Mouse (Mus musculus) limb, embryonic 15.5 days (tissue): ENCODE measurements around the gene Cdcp2. TPM values are rescaled to one million over a fixed set of nuclear protein-coding genes. Genes with fewer than 3 reads are reported as not detected.
A peak's percentile ranks its signal among the peaks of the same experiment; 100 is the strongest.

ENCODE experiments used
- ATAC-seq: fragments of 200-750 bp; cut with Nextera tagmentation; 2 replicates; pipeline ENCODE4 v1.8.0; 2017; ENCODE audit warnings: low read depth, moderate TSS enrichment; ENCODE audit not compliant: insufficient number of reproducible peaks, low FRiP score, low TSS enrichment
- H3K27ac ChIP-seq: fragments of 300-500 bp; sonication (generic); 2 replicates; pipeline ENCODE4 v1.5.1; 2015; ENCODE audit warnings: moderate library complexity, mild to moderate bottlenecking, inconsistent platforms
- H3K27me3 ChIP-seq: fragments of 300-500 bp; sonication (generic); 2 replicates; pipeline ENCODE4 v1.6.1; 2015; ENCODE audit warnings: inconsistent platforms
- H3K36me3 ChIP-seq: fragments of 300-500 bp; sonication (generic); 2 replicates; pipeline ENCODE4 v1.6.1; 2015; ENCODE audit warnings: inconsistent platforms
- H3K4me1 ChIP-seq: fragments of 300-500 bp; sonication (generic); 2 replicates; pipeline ENCODE4 v1.6.1; 2015; ENCODE audit warnings: inconsistent platforms
- H3K4me2 ChIP-seq: fragments of 300-500 bp; sonication (generic); 2 replicates; pipeline ENCODE4 v1.6.1; 2015; ENCODE audit warnings: mild to moderate bottlenecking, inconsistent platforms
- H3K4me3 ChIP-seq: fragments of 300-500 bp; sonication (generic); 2 replicates; pipeline ENCODE4 v1.5.1; 2015; ENCODE audit warnings: mild to moderate bottlenecking, inconsistent platforms
- H3K9ac ChIP-seq: fragments of 300-500 bp; sonication (generic); 2 replicates; pipeline ENCODE4 v1.6.1; 2015; ENCODE audit warnings: inconsistent platforms
- H3K9me3 ChIP-seq: fragments of 300-500 bp; sonication (generic); 2 replicates; pipeline ENCODE4 v1.6.1; 2016; ENCODE audit warnings: inconsistent platforms
- WGBS: fragments of 180-500 bp; shearing (Covaris S2); methylation state at CpG from one replicate; pipeline ENCODE4 v1.1.7; 2015; 5-methylcytosine and 5-hydroxymethylcytosine counted together
- polyA plus RNA-seq: library from polyadenylated mRNA; unstranded; fragments of >200 nt; fragmentation: Nextera tagmentation; extraction: Ambion mirVana; gene quantifications from 2 replicates; pipeline ENCODE4 v1.2.1, GENCODE M21; 2015

Cdcp2 gene
- polyA plus RNA-seq, 1 experiment from 2014 or later, result not detected

DNA sequence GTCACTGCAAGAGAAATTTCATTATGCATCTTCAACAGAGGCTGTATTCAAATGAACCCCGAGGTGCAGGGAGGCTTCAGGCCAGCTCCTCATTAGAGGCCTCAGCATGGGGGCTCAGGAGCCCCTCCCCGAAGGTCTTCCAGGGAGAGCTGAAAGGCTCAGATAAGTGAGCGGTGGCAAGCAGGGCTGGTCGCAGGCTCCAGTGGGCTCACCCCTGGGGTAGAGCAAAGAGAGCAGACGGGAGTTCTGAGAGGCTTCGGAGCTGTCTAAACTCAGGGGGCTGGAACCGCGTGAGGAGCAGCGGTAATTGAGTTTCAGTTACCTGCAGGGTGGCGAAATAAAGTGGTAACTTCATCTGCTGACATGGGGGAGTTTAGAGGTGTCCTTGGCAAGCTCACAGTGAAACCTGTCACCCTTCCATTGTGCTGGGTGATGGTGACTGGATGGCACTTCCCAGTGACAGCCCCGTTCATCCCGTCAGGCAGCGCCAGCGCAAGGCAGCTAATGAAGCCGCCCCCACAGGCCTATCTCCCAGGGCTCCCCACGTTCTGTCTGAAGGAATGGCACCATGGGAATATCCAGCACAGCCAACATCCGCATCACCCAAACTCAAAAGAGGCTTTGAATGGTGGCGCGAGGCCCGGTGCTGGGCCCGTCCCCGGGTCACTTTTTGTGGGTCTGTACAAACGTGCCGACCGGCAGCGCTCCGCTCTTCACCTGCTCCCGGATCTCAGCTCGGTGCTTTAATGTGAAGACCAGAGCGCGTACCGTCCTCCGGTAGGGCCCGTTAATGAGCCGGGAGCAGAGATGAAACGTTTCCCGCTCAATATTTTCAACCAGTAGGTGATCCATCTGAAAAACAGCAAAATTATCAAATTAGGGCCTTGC lies 42.5 kb downstream of the Cdcp2 start:
- Histone ChIP-seq H3K36me3 (peaks cover 21% of the 10 kb centered on the region), H3K27me3 (no peaks in the 10 kb centered on the region), H3K27ac (no peak overlapping the region), H3K9ac (no peak overlapping the region), H3K9me3 (no peaks in the 10 kb centered on the region), H3K4me3 (no peak overlapping the region), H3K4me1 (peaks cover 14% of the 10 kb centered on the region), H3K4me2 (no peak overlapping the region)
- no peak for ATAC-seq
- 50% methylated on average over 37 of the region's 37 CpGs for whole genome bisulfite sequencing

- peaks cover 21% of the 10 kb centered on the region for H3K36me3 ChIP-seq
- no peaks in the 10 kb centered on the region for H3K27me3 ChIP-seq
- no peak for ATAC-seq
- H3K4me2 ChIP-seq, result no peak overlapping the region
- no peaks in the 10 kb centered on the region for H3K9me3 ChIP-seq
- H3K4me1 ChIP-seq, result peaks cover 14% of the 10 kb centered on the region
- 45% methylated on average over 13 of the region's 13 CpGs for WGBS
- H3K27ac ChIP-seq, result peak overlapping the region; percentile 27; the same call in 1 of the 2 replicates
- no peak overlapping the region for H3K9ac ChIP-seq
- no peak overlapping the region for H3K4me3 ChIP-seq
Measured at GRCm38 (mm10) chr4:107139836-107140631, 43.3 kb downstream of the Cdcp2 start.

DNA sequence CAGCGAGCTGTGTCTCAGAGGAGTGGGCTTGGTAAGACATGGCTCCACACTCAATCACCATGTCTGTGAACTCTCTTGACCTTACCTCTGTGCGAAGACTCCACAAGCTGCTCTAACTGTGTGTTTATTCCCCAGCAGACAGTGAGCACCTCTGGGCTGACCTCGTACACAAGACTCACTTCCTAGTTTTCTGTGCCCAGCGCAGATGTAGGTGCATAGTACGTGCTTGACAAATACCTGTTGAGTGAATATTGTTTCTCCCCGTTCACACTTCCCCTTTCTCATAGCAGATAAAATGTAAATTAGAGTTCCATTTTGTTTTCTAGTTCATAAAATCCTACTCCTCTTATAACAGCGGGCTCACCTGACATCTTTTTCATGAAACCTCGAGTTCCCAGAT lies 46.8 kb downstream of the Cdcp2 start:
- no peak overlapping the region for H3K27ac ChIP-seq
- H3K4me3 ChIP-seq, result no peak overlapping the region
- H3K9me3 ChIP-seq, result no peaks in the 10 kb centered on the region
- ATAC-seq, result no peak
- no peak overlapping the region for H3K4me2 ChIP-seq
- peaks cover 44% of the 10 kb centered on the region for H3K36me3 ChIP-seq
- H3K9ac ChIP-seq, result no peak overlapping the region
- no peaks in the 10 kb centered on the region for H3K27me3 ChIP-seq
- 87% methylated on average over 8 of the region's 8 CpGs for WGBS
- H3K4me1 ChIP-seq, result peaks cover 14% of the 10 kb centered on the region

DNA sequence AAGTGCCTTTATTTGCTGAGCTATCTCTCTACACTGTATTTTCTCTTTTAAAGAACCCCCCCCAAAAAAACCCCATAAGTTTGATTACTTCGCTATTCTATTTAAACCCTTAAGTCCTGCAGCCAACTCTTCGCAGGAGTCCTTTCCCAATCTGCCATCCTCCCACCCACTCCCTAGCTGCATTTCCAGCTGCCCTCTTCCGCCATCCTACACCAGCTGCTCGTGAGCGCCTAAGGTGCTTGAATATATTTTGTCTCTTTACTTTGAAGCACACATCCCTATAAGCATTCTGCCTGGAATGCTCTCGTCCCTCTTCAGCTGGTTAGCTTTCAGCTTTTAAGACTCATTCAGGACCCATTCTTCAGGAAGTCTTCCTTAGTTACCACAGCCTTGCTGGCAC lies 54.3 kb downstream of the Cdcp2 start:
- peaks cover 39% of the 10 kb centered on the region for H3K36me3 ChIP-seq
- no peaks in the 10 kb centered on the region for H3K4me1 ChIP-seq
- WGBS, result 86% methylated on average over 6 of the region's 6 CpGs
- no peak overlapping the region for H3K9ac ChIP-seq
- no peak overlapping the region for H3K27ac ChIP-seq
- no peaks in the 10 kb centered on the region for H3K9me3 ChIP-seq
- no peak overlapping the region for H3K4me2 ChIP-seq
- ATAC-seq, result no peak
- no peak overlapping the region for H3K4me3 ChIP-seq
- no peaks in the 10 kb centered on the region for H3K27me3 ChIP-seq

DNA sequence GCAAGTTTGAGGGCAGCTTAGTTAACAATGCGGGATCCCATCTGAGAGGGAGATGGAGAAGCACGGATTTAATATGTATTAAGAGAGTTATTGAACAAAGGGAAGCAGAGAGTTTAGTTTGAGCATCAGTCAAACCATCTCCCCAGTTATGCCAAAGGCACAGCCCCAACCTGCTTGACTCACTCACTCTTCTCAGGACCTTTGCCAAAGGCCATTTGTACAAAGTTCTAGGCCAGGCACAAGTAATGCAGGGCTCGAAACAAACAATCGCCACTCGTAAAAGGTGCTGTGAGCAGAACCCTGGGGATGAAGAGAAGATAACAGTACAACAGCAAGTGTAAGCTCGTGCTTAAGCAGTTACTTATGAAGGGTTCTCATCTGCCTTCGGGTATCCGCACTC lies 55.9 kb downstream of the Cdcp2 start:
- Histone ChIP-seq H3K36me3 (peaks cover 37% of the 10 kb centered on the region), H3K4me2 (no peak overlapping the region), H3K27me3 (no peaks in the 10 kb centered on the region), H3K27ac (no peak overlapping the region), H3K4me1 (no peaks in the 10 kb centered on the region), H3K9me3 (no peaks in the 10 kb centered on the region), H3K9ac (no peak overlapping the region), H3K4me3 (no peak overlapping the region)
- ATAC-seq, result no peak
- WGBS, result 75% methylated on average over 8 of the region's 8 CpGs

DNA sequence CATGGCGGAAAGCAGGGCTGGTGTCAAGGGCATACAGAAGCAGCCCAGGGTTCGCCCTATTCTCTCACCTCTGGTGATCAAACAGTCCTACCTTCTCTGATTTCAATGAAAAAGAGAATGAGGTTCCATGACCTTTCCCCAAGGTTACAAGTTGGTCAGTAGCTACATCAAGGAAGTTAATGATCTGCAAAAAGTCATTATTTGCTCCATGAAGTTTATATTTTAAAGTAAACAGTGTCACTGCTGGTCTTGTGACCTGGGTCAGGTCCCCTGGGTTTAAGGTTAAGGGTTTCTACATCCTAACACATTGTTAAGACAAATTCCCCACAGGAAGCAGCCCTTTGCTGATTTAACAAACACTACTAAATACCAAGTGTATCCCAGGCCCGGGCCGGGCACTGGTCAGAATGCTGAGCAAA lies 60.3 kb downstream of the Cdcp2 start:
- WGBS, result 68% methylated on average over 4 of the region's 4 CpGs
- no peaks in the 10 kb centered on the region for H3K27me3 ChIP-seq
- H3K4me2 ChIP-seq, result no peak overlapping the region
- no peak overlapping the region for H3K4me3 ChIP-seq
- no peaks in the 10 kb centered on the region for H3K9me3 ChIP-seq
- ATAC-seq, result no peak
- peaks cover 61% of the 10 kb centered on the region for H3K36me3 ChIP-seq
- H3K4me1 ChIP-seq, result no peaks in the 10 kb centered on the region
- no peak overlapping the region for H3K27ac ChIP-seq
- H3K9ac ChIP-seq, result no peak overlapping the region

DNA sequence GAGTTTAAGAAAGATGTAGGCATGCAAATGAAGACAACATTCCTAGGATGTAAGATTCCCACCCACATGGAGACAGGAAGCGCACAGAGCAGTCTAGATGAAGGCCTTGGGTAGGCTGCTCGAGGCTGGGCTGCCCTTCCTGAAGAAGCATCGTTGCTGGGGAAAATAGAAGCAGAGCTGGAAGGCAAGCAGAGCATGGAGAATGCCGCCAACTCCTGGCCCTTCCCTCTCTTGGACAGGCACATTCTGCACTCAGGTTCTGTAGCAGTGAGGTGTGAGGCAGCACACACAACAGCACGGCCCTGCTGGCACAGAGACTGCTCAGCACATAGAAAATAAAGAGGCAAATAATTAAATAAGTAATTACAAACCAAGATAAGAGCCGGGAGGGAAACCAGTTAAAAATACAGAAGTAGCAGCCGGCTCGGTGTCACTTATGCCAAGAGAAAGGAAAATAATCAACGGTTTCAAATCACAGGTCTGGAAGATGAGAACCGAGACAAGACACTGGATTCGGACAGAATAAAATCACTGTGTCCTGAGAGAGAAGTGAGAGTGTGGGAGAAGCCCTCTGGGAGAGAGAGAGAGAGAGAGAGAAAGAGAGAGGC lies 62.6 kb downstream of the Cdcp2 start:
- 88% methylated on average over 11 of the region's 11 CpGs for WGBS
- H3K9ac ChIP-seq, result no peak overlapping the region
- no peak overlapping the region for H3K4me3 ChIP-seq
- no peak overlapping the region for H3K4me2 ChIP-seq
- H3K4me1 ChIP-seq, result peaks cover 2% of the 10 kb centered on the region
- H3K27ac ChIP-seq, result no peak overlapping the region
- no peak for ATAC-seq
- H3K9me3 ChIP-seq, result no peaks in the 10 kb centered on the region
- peaks cover 58% of the 10 kb centered on the region for H3K36me3 ChIP-seq
- no peaks in the 10 kb centered on the region for H3K27me3 ChIP-seq

DNA sequence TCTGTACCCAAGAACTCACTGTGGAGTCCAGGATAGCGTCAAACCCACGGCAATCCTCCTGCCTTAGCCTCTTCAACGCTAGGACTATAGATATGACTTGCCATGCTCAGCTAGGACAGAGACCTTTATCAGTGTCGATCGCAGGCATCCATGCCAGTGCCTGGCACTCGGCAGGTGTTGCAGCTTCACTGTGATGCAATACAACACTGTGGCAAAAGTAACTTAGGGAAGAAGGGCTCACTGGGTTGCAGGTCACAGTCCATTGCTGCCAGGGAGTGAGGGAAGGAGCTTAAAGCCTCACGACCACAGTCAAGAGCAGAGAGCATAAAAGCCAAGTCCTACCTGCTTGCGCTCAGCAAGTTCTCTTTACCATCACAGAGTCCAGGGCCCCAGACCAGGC lies 63.5 kb downstream of the Cdcp2 start:
- Histone ChIP-seq H3K4me2 (no peak overlapping the region), H3K36me3 (peaks cover 62% of the 10 kb centered on the region), H3K27ac (no peak overlapping the region), H3K9ac (no peak overlapping the region), H3K4me1 (peaks cover 3% of the 10 kb centered on the region), H3K27me3 (no peaks in the 10 kb centered on the region), H3K4me3 (no peak overlapping the region), H3K9me3 (no peaks in the 10 kb centered on the region)
- ATAC-seq, result no peak
- WGBS, result 90% methylated on average over 8 of the region's 8 CpGs

Other genes starting within 250 kb of the Cdcp2 start
- 93.9 and 112 TPM in 2 replicates for gene Ssbp3, start 186.2 kb upstream of the Cdcp2 start, polyA plus RNA-seq
- 87.8 and 88.3 TPM in 2 replicates for gene Mrpl37, start 30.0 kb upstream of the Cdcp2 start, polyA plus RNA-seq
- 8.0 and 8.4 TPM in 2 replicates for gene Cyb5rl, start 29.9 kb upstream of the Cdcp2 start, polyA plus RNA-seq
- gene Tmem59, start 81.5 kb downstream of the Cdcp2 start, polyA plus RNA-seq, result 541 and 572 TPM in 2 replicates
- gene Tceanc2, start 82.2 kb downstream of the Cdcp2 start, polyA plus RNA-seq, result 28.4 and 53.4 TPM in 2 replicates
- gene Ldlrad1, start 112.3 kb downstream of the Cdcp2 start, polyA plus RNA-seq, result not detected in 2 replicates
- gene Lrrc42, start 156.6 kb downstream of the Cdcp2 start, polyA plus RNA-seq, result 75.6 and 77.7 TPM in 2 replicates
- 36.1 and 40.2 TPM in 2 replicates for gene Hspb11, start 156.7 kb downstream of the Cdcp2 start, polyA plus RNA-seq
- gene Dio1, start 210.3 kb downstream of the Cdcp2 start, polyA plus RNA-seq, result 0.20 and 0.31 TPM in 2 replicates
- 55.6 and 57.7 TPM in 2 replicates for gene Yipf1, start 217.5 kb downstream of the Cdcp2 start, polyA plus RNA-seq